Mouse (Mus musculus) kidney, adult 2 months (tissue): Measurements from ENCODE around the gene Rorb.

ENCODE experiments used
- CTCF ChIP-seq: fragments of 200-500 bp; conservative IDR thresholded peaks from 2 replicates; pipeline ENCODE4 v1.5.1; 2011; ENCODE audit warnings: low read depth, mild to moderate bottlenecking, control low read depth, low read length, moderate library complexity, mixed read lengths; ENCODE audit not compliant: insufficient read depth, insufficient read length
- POLR2A ChIP-seq: fragments of 200-500 bp; IDR thresholded peaks from one replicate; pipeline ENCODE4 v1.6.1; 2011; ENCODE audit warnings: low read depth, low read length, control low read depth

GRCm38 (mm10) chr19:19108596-19109381, 2.2 kb downstream of the Rorb start:
- no peak for TF ChIP-seq POLR2A
- TF ChIP-seq CTCF, result no peak
